ENCODE assay signal across 22 mouse cellular contexts in genomic region chrX:143933671-143934070, GRCm38 (mm10). TPM values are rescaled to one million over a fixed set of nuclear protein-coding genes. Genes with fewer than 3 reads are reported as not detected.
DNase-seq lines count a peak whose midpoint lies in the region; ATAC-seq and TF ChIP-seq lines count a peak whose summit lies in the region.
"Had no signal": no experiment of that assay in that cellular context is flagged by ENCODE, and none has a peak within 500 bp of the region (broad histone marks: within the 10 kb centered on the region; RNA-seq: fewer than 3 reads in every experiment).

No protein-coding gene starts in this region.

- TF ChIP-seq CTCF in forebrain, postnatal 0 days (IDR thresholded peaks at IDR 0.05; ENCODE audit: low read depth), result no peak
- TF ChIP-seq CTCF in midbrain, postnatal 0 days (IDR thresholded peaks at IDR 0.05), result no peak

- peak overlapping the region; percentile 90; the same call in 1 of the 2 replicates for H3K27ac ChIP-seq in forebrain, embryonic 12.5 days
- H3K27ac ChIP-seq in forebrain, embryonic 10.5 days, result no peak overlapping the region
- no peak overlapping the region for H3K27ac ChIP-seq in kidney, embryonic 14.5 days (ENCODE audit: low read depth, low read length)
- H3K27ac ChIP-seq in forebrain, postnatal 0 days (ENCODE audit: low read depth, low read length), result peak overlapping the region; percentile 92
- H3K27ac ChIP-seq in midbrain, postnatal 0 days (ENCODE audit: low read depth, low read length), result peak overlapping the region; percentile 81; the same call in 1 of the 2 replicates
- H3K27ac ChIP-seq: heart, embryonic 13.5 days; liver, embryonic 12.5 days had no signal

- no peak for DNase-seq in forebrain, embryonic 10.5 days (ENCODE audit: extremely low spot score, low spot score)
- peak; percentile 0 for DNase-seq in kidney, postnatal 14 days
- peak; percentile 25 for DNase-seq in forebrain, postnatal 0 days
- DNase-seq in midbrain, postnatal 0 days (ENCODE audit: low spot score), result no peak
- no peak for DNase-seq in left cerebral cortex, adult 18-20 months (ENCODE audit: low spot score in 2 of 2)
- no peak for DNase-seq in right cerebral cortex, postnatal 10 days (ENCODE audit: low spot score in 2 of 2)
- DNase-seq: adrenal gland, adult 8-10 months; cerebellum, adult 9-11 months; gastrocnemius, postnatal 10 days; heart, adult 18-20 months; kidney, postnatal 25 days; lung, postnatal 36 days had no signal

- H3K36me3 ChIP-seq in forebrain, embryonic 12.5 days (replicated peaks), result no peaks in the 10 kb centered on the region
- no peaks in the 10 kb centered on the region for H3K36me3 ChIP-seq in forebrain, embryonic 10.5 days (replicated peaks)
- H3K36me3 ChIP-seq in kidney, embryonic 14.5 days (ENCODE audit: control insufficient read depth, insufficient read depth, low read length), result no peaks in the 10 kb centered on the region
- no peaks in the 10 kb centered on the region for H3K36me3 ChIP-seq in forebrain, postnatal 0 days (ENCODE audit: insufficient read depth)
- no peaks in the 10 kb centered on the region for H3K36me3 ChIP-seq in midbrain, postnatal 0 days (ENCODE audit: insufficient read depth, low read length)
- H3K36me3 ChIP-seq: heart, embryonic 13.5 days; limb, embryonic 10.5 days; liver, embryonic 12.5 days had no signal

- H3K4me2 ChIP-seq in forebrain, embryonic 12.5 days, result no peak overlapping the region
- H3K4me2 ChIP-seq in kidney, embryonic 14.5 days (replicated peaks; ENCODE audit: low read depth, low read length), result no peak overlapping the region
- peak overlapping the region; percentile 46; the same call in 1 of the 2 replicates for H3K4me2 ChIP-seq in forebrain, postnatal 0 days (ENCODE audit: low read depth)
- H3K4me2 ChIP-seq in midbrain, postnatal 0 days (ENCODE audit: low read depth, low read length, poor library complexity, severe bottlenecking), result peak overlapping the region; percentile 29; the same call in 1 of the 2 replicates
- H3K4me2 ChIP-seq: heart, embryonic 13.5 days; liver, embryonic 12.5 days had no signal

- no peak overlapping the region for H3K4me3 ChIP-seq in forebrain, embryonic 12.5 days (replicated peaks)
- no peak overlapping the region for H3K4me3 ChIP-seq in forebrain, embryonic 10.5 days
- H3K4me3 ChIP-seq in kidney, embryonic 14.5 days (ENCODE audit: low read length), result no peak overlapping the region
- peak overlapping the region; percentile 49 for H3K4me3 ChIP-seq in forebrain, postnatal 0 days (ENCODE audit: low read depth, low read length)
- H3K4me3 ChIP-seq in midbrain, postnatal 0 days (ENCODE audit: low read depth, low read length), result peak overlapping the region; percentile 43; the same call in 1 of the 2 replicates
- H3K4me3 ChIP-seq: erythroblast, embryonic 14.5 days; heart, embryonic 13.5 days; liver, embryonic 12.5 days; myocyte had no signal

- H3K9ac ChIP-seq in forebrain, embryonic 12.5 days, result no peak overlapping the region
- no peak overlapping the region for H3K9ac ChIP-seq in kidney, embryonic 14.5 days (ENCODE audit: low read depth, low read length)
- 0 out of 2 replicates have a peak overlapping the region, but pooled peaks have one; percentile 10 for H3K9ac ChIP-seq in forebrain, postnatal 0 days
- no peak overlapping the region for H3K9ac ChIP-seq in midbrain, postnatal 0 days (replicated peaks; ENCODE audit: low read length, poor library complexity, severe bottlenecking)
- H3K9ac ChIP-seq: heart, embryonic 13.5 days; liver, embryonic 12.5 days; lung, embryonic 14.5 days had no signal

- no peak for ATAC-seq in forebrain, embryonic 12.5 days (ENCODE audit: low FRiP score)
- ATAC-seq in kidney, embryonic 14.5 days (ENCODE audit: low FRiP score, low TSS enrichment), result no peak
- no peak for ATAC-seq in forebrain, postnatal 0 days
- no peak for ATAC-seq in midbrain, postnatal 0 days (ENCODE audit: low FRiP score)
- ATAC-seq: liver, embryonic 12.5 days had no signal

- H3K4me1 ChIP-seq in forebrain, embryonic 12.5 days, result no peaks in the 10 kb centered on the region
- H3K4me1 ChIP-seq in forebrain, embryonic 10.5 days, result peaks cover 15% of the 10 kb centered on the region
- no peaks in the 10 kb centered on the region for H3K4me1 ChIP-seq in kidney, embryonic 14.5 days (ENCODE audit: control insufficient read depth, insufficient read depth, low read length)
- no peaks in the 10 kb centered on the region for H3K4me1 ChIP-seq in forebrain, postnatal 0 days (ENCODE audit: insufficient read depth)
- H3K4me1 ChIP-seq in midbrain, postnatal 0 days (ENCODE audit: insufficient read depth, low read length), result no peaks in the 10 kb centered on the region
- H3K4me1 ChIP-seq: heart, embryonic 13.5 days; limb, embryonic 10.5 days; liver, embryonic 12.5 days had no signal

- no peaks in the 10 kb centered on the region for H3K27me3 ChIP-seq in forebrain, embryonic 12.5 days
- peaks cover 44% of the 10 kb centered on the region for H3K27me3 ChIP-seq in forebrain, embryonic 10.5 days (ENCODE audit: poor library complexity, severe bottlenecking)
- H3K27me3 ChIP-seq in kidney, embryonic 14.5 days (ENCODE audit: control insufficient read depth, insufficient read depth, low read length), result no peaks in the 10 kb centered on the region
- no peaks in the 10 kb centered on the region for H3K27me3 ChIP-seq in forebrain, postnatal 0 days (ENCODE audit: insufficient read depth, low read length)
- no peaks in the 10 kb centered on the region for H3K27me3 ChIP-seq in midbrain, postnatal 0 days (ENCODE audit: insufficient read depth, low read length)
- H3K27me3 ChIP-seq: heart, embryonic 13.5 days; liver, embryonic 12.5 days had no signal

- 65% methylated on average over 2 of the region's 2 CpGs for WGBS in forebrain, embryonic 12.5 days
- 87% methylated on average over 2 of the region's 2 CpGs for WGBS in forebrain, embryonic 10.5 days
- WGBS in kidney, embryonic 14.5 days, result 77% methylated on average over 2 of the region's 2 CpGs
- WGBS in forebrain, postnatal 0 days, result 53% methylated on average over 2 of the region's 2 CpGs
- WGBS in midbrain, postnatal 0 days, result 64% methylated on average over 2 of the region's 2 CpGs

- no peaks in the 10 kb centered on the region for H3K9me3 ChIP-seq in forebrain, embryonic 12.5 days
- H3K9me3 ChIP-seq in forebrain, embryonic 10.5 days, result no peaks in the 10 kb centered on the region
- H3K9me3 ChIP-seq in kidney, embryonic 14.5 days (ENCODE audit: control insufficient read depth, low read length), result no peaks in the 10 kb centered on the region
- no peaks in the 10 kb centered on the region for H3K9me3 ChIP-seq in forebrain, postnatal 0 days (ENCODE audit: low read length)
- no peaks in the 10 kb centered on the region for H3K9me3 ChIP-seq in midbrain, postnatal 0 days (ENCODE audit: low read length)
- H3K9me3 ChIP-seq: heart, embryonic 13.5 days; limb, embryonic 10.5 days; liver, embryonic 12.5 days had no signal

RNA-seq across cellular contexts. Expression of gene Dcx, which starts 0.6 kb away (rescaled TPM):
- 139 and 171 TPM in 2 replicates for polyA plus RNA-seq in forebrain, embryonic 12.5 days (2016; fragmentation: Nextera tagmentation; extraction: Ambion mirVana)
- 9.8 and 17.4 TPM in 2 replicates for polyA plus RNA-seq in forebrain, embryonic 10.5 days (2016; fragmentation: Nextera tagmentation; extraction: Ambion mirVana)
- polyA plus RNA-seq in kidney, embryonic 14.5 days (2014; fragmentation: Nextera tagmentation; extraction: Ambion mirVana), result 4.5 and 6.9 TPM in 2 replicates
- 334 and 422 TPM in 2 replicates for total RNA-seq in forebrain, postnatal 0 days (2014; rRNA removed)
- 156 and 219 TPM in 2 replicates for polyA plus RNA-seq in forebrain, postnatal 0 days (2015; fragmentation: Nextera tagmentation; extraction: Ambion mirVana)
- total RNA-seq in midbrain, postnatal 0 days (2014; rRNA removed), result 245 and 363 TPM in 2 replicates
- 112 and 134 TPM in 2 replicates for polyA plus RNA-seq in midbrain, postnatal 0 days (2015; fragmentation: Nextera tagmentation; extraction: Ambion mirVana)
- total RNA-seq in left cerebral cortex, adult 18-20 months (2021), result 10 to 100 TPM; 17.4 to 20.2 TPM
- total RNA-seq: heart, adult 18-20 months; heart, postnatal 25 days; megakaryocyte-erythroid progenitor cell, adult 5-6 weeks had no signal
- polyA plus RNA-seq: erythroblast, embryonic 14.5 days had no signal

Comparison
In these comparisons a context has a peak if more than half of its experiments do, and no peak if none do; other contexts are left out.
1. H3K27ac ChIP-seq: peak in forebrain, embryonic 12.5 days (single experiment), forebrain, postnatal 0 days (single experiment) and midbrain, postnatal 0 days (single experiment); none in forebrain, embryonic 10.5 days (single experiment) and kidney, embryonic 14.5 days (single experiment).
2. H3K4me2 ChIP-seq: peak in forebrain, postnatal 0 days (single experiment) and midbrain, postnatal 0 days (single experiment); none in forebrain, embryonic 12.5 days (single experiment) and kidney, embryonic 14.5 days (single experiment).
3. H3K4me3 ChIP-seq: peak in forebrain, postnatal 0 days (single experiment) and midbrain, postnatal 0 days (single experiment); none in forebrain, embryonic 12.5 days (single experiment), forebrain, embryonic 10.5 days (single experiment) and kidney, embryonic 14.5 days (single experiment).
4. DNase-seq: peak in kidney, postnatal 14 days (single experiment) and forebrain, postnatal 0 days (single experiment); none in forebrain, embryonic 10.5 days (single experiment), midbrain, postnatal 0 days (single experiment), left cerebral cortex, adult 18-20 months (0 of 2) and right cerebral cortex, postnatal 10 days (0 of 2).